Mouse (Mus musculus) hematopoietic multipotent progenitor cell, adult 10-12 weeks (in vitro differentiated cells): Measurements from ENCODE around the gene Dmrt3. TPM values are rescaled to one million over a fixed set of nuclear protein-coding genes. Genes with fewer than 3 reads are reported as not detected.

ENCODE experiments used
- polyA plus RNA-seq: library from polyadenylated mRNA; stranded (reverse); fragments of >175 nt; gene quantifications from 2 replicates; pipeline ENCODE4 v1.2.3, GENCODE M21; 2012; ENCODE audit warnings: low replicate concordance

Gene Dmrt3
- 0.65 and 0.73 TPM in 2 replicates for polyA plus RNA-seq

GRCm38 (mm10) chr19:25610015-25610410, at the start of gene Dmrt3:
Gene Dmrt3 (plus strand): TSS chr19:25610301.

GRCm38 (mm10) chr19:25672101-25672950, 62.2 kb downstream of the Dmrt3 start, which contains the start of gene Dmrt2:
Gene Dmrt2 (plus strand): TSS chr19:25672411.

Other genes starting within 250 kb of the Dmrt3 start
- gene Dmrt1, start 104.7 kb upstream of the Dmrt3 start, polyA plus RNA-seq = not detected in 2 replicates
- gene Dmrt2, start 62.1 kb downstream of the Dmrt3 start, polyA plus RNA-seq = 0.12 and 0.47 TPM in 2 replicates